Mouse (Mus musculus) left cerebral cortex, postnatal 36 days (tissue): Measurements from ENCODE around the gene Hist1h3d. TPM values are rescaled to one million over a fixed set of nuclear protein-coding genes. Genes with fewer than 3 reads are reported as not detected.
A peak's percentile ranks its signal among the peaks of the same experiment; 100 is the strongest.
"Not testable (repeated sequence)": the region's sequence is repeated elsewhere in the genome, so short reads cannot be mapped to it uniquely, and the experiment has no call there.

Experiments
- DNase-seq, 2 experiments: peaks; one replicate each; pipeline ENCODE4 v3.0.0; 2021 to 2022; ENCODE audit warnings: low spot score in 2 of 2, mixed read lengths in 1 of 2
- intact Hi-C: fragments of 180-260 bp; cut with DNase I; formaldehyde crosslinking; loops from one replicate; pipeline ENCODE4 v1.15.1; 2025
- total RNA-seq, 2 experiments: library from RNA; stranded (reverse); gene quantifications; 2 replicates each; pipeline ENCODE4 v1.2.3; 2021

Gene Hist1h3d
- total RNA-seq, 2 experiments from 2014 or later, result 7.7 to 10.8 TPM

- DNase-seq, result no peak
- intact Hi-C loops, result loop anchor here (10.0 kb wide), 1 partner anchor 1823 kb away; the partner anchor contains the start of genes Hist1h2ai, Hist1h2bl and Hist1h3h
Observed at GRCm38 (mm10) chr13:23538249-23538648, 37.3 kb upstream of the Hist1h3d start.

- DNase-seq, result not testable (repeated sequence)
Observed at GRCm38 (mm10) chr13:23539821-23540220, 35.7 kb upstream of the Hist1h3d start.

GRCm38 (mm10) chr13:23541497-23541896 is 34.1 kb upstream of the Hist1h3d start:
- DNase-seq, result no peak
- intact Hi-C loops, result no loop called here

More at GRCm38 (mm10) chr13:23539821-23540220, 35.7 kb upstream of the Hist1h3d start:
- intact Hi-C loops, result loop anchor here (10.0 kb wide), 1 partner anchor 1825 kb away; the partner anchor contains the start of genes Hist1h2ai, Hist1h2bl and Hist1h3h

GRCm38 (mm10) chr13:23542225-23542980 is 33.2 kb upstream of the Hist1h3d start:
- DNase-seq, intact Hi-C loops: not testable (repeated sequence)

- intact Hi-C loops, result not testable (repeated sequence)
- peak; percentile 68 to 71 for DNase-seq
Observed at GRCm38 (mm10) chr13:23542999-23543607, 32.5 kb upstream of the Hist1h3d start, which contains the start of gene Hist1h2bh. Hist1h2bh (minus strand) TSS chr13:23543392.

- intact Hi-C loops, result no loop called here
Observed at GRCm38 (mm10) chr13:23543965-23544786, 31.4 kb upstream of the Hist1h3d start, which contains the start of gene Hist1h3f. Hist1h3f (plus strand) TSS chr13:23544052.

GRCm38 (mm10) chr13:23544787-23545120 is 30.8 kb upstream of the Hist1h3d start:
- intact Hi-C loops, result not testable (repeated sequence)
- DNase-seq, result peak; percentile 27 to 28

More at GRCm38 (mm10) chr13:23543965-23544786, 31.4 kb upstream of the Hist1h3d start, which contains the start of gene Hist1h3f:
- peak; percentile 73 to 76 for DNase-seq

GRCm38 (mm10) chr13:23546694-23547093 is 28.9 kb upstream of the Hist1h3d start:
- intact Hi-C loops, result no loop called here
- DNase-seq, result no peak

- intact Hi-C loops, result no loop called here
- DNase-seq, result no peak
Observed at GRCm38 (mm10) chr13:23550761-23551145, 24.8 kb upstream of the Hist1h3d start.

GRCm38 (mm10) chr13:23551146-23551834 is 24.3 kb upstream of the Hist1h3d start, which contains the start of gene Hist1h4f:
Hist1h4f (minus strand) TSS chr13:23551648.
- peak; percentile 91 to 93 for DNase-seq
- intact Hi-C loops, result not testable (repeated sequence)

GRCm38 (mm10) chr13:23551931-23552914 is 23.3 kb upstream of the Hist1h3d start:
- intact Hi-C loops, result no loop called here

GRCm38 (mm10) chr13:23552962-23553361 is 22.6 kb upstream of the Hist1h3d start, which contains the start of gene Hist1h1d:
Hist1h1d (plus strand) TSS chr13:23553262.
- no peak for DNase-seq
- intact Hi-C loops, result no loop called here

More at GRCm38 (mm10) chr13:23551931-23552914, 23.3 kb upstream of the Hist1h3d start:
- no peak for DNase-seq

GRCm38 (mm10) chr13:23554393-23554792 is 21.2 kb upstream of the Hist1h3d start:
- no peak for DNase-seq
- intact Hi-C loops, result no loop called here

- DNase-seq, result peak; percentile 80 to 81
Observed at GRCm38 (mm10) chr13:23554925-23555838, 20.4 kb upstream of the Hist1h3d start.

GRCm38 (mm10) chr13:23555839-23556416 is 19.6 kb upstream of the Hist1h3d start:
- intact Hi-C loops, result no loop called here
- peak; percentile 69 to 70 for DNase-seq

More at GRCm38 (mm10) chr13:23554925-23555838, 20.4 kb upstream of the Hist1h3d start:
- intact Hi-C loops, result no loop called here

- intact Hi-C loops, result no loop called here
- DNase-seq, result no peak
Observed at GRCm38 (mm10) chr13:23556906-23557305, 18.7 kb upstream of the Hist1h3d start.
